Mouse (Mus musculus): ENCODE measurements at regions not wholly inside any gene's neighbourhood (a gene's known extent, or its start where the extent isn't known, plus 50 kb on each side); places are given as distances from the start of the nearest gene placed in this dataset.

GRCm38 (mm10) chr1:42475629-42476028 lies 219.9 kb upstream of the Pou3f3 start:
- DNase-seq (ENCODE audit: low spot score): no peak
- Histone ChIP-seq H3K27ac (replicated peaks) (no peak overlapping the region), H3K27me3 (ENCODE audit: low read depth, poor library complexity, severe bottlenecking) (no peaks in the 10 kb centered on the region), H3K9me3 (replicated peaks) (no peaks in the 10 kb centered on the region), H3K36me3 (no peaks in the 10 kb centered on the region), H3K4me1 (peaks cover 6% of the 10 kb centered on the region; the same call in 1 of the 2 replicates), H3K4me3 (no peak overlapping the region)
- 78% methylated on average over 2 of the region's 2 CpGs for WGBS

GRCm38 (mm10) chr1:42480348-42480920 lies 215.1 kb upstream of the Pou3f3 start:
- H3K9me3 ChIP-seq (replicated peaks): no peaks in the 10 kb centered on the region
- H3K27me3 ChIP-seq (ENCODE audit: low read depth, poor library complexity, severe bottlenecking): no peaks in the 10 kb centered on the region
- no peaks in the 10 kb centered on the region for H3K36me3 ChIP-seq
- H3K4me1 ChIP-seq: peaks cover 5% of the 10 kb centered on the region
- WGBS: 84% methylated on average over 8 of the region's 8 CpGs
- H3K27ac ChIP-seq (replicated peaks): no peak overlapping the region
- H3K4me3 ChIP-seq: no peak overlapping the region
- DNase-seq (ENCODE audit: low spot score): no peak

- peak overlapping the region; percentile 93 for H3K27ac ChIP-seq (replicated peaks)
- H3K27me3 ChIP-seq (ENCODE audit: low read depth, poor library complexity, severe bottlenecking): peaks cover 22% of the 10 kb centered on the region
- WGBS: 51% methylated on average over 5 of the region's 5 CpGs
- H3K4me1 ChIP-seq: peaks cover 43% of the 10 kb centered on the region
- H3K4me3 ChIP-seq: no peak overlapping the region
- H3K36me3 ChIP-seq: no peaks in the 10 kb centered on the region
- no peaks in the 10 kb centered on the region for H3K9me3 ChIP-seq (replicated peaks)
- DNase-seq (ENCODE audit: low spot score): peak; percentile 13
These were observed 206.0 kb upstream of the Pou3f3 start for GRCm38 (mm10) chr1:42489563-42489962.

DNA sequence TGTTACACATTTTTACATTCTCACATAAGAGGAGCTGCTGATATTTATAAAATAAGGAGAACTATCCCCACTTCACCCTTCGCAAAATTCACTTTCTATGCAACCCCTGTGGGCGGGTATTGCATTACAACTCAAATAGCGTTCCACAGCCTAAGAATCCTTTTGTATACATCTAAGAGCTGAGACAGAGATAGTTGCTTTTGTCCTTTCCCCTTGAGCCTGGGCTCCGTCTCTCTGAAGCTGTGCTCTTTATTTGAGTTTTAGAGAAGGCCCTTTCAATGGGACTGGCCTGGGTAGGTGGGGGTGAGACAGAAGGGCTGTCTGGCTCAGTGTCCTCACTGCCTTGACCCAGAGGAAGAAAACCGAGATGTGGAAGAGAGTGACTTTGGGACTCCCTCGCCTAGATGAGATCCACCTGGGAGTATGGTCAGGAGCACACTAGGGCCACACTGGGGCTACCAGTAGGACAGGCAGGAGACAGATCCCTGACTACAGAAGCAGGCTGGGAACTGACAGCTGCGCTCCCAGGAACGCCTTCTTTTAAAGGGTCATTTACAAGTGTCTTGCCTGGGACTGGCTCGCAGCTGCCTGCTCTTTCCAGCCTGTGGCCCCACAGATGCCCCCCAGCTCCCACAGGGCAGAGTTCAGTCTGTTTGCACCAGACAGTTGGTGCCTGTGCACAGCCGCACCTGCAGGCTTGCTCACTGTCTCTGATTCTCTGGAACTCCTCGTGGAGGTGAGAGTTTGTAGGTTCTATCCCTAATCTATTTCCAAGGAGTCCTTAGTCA lies 204.5 kb upstream of the Pou3f3 start:
- DNase-seq (ENCODE audit: low spot score): peak; percentile 84
- Histone ChIP-seq H3K27me3 (ENCODE audit: low read depth, poor library complexity, severe bottlenecking) (peaks cover 22% of the 10 kb centered on the region), H3K4me3 (peak overlapping the region; percentile 54), H3K27ac (replicated peaks) (peak overlapping the region; percentile 93), H3K4me1 (peaks cover 53% of the 10 kb centered on the region), H3K9me3 (replicated peaks) (no peaks in the 10 kb centered on the region), H3K36me3 (no peaks in the 10 kb centered on the region)
- whole genome bisulfite sequencing: 4% methylated on average over 11 of the region's 11 CpGs

DNA sequence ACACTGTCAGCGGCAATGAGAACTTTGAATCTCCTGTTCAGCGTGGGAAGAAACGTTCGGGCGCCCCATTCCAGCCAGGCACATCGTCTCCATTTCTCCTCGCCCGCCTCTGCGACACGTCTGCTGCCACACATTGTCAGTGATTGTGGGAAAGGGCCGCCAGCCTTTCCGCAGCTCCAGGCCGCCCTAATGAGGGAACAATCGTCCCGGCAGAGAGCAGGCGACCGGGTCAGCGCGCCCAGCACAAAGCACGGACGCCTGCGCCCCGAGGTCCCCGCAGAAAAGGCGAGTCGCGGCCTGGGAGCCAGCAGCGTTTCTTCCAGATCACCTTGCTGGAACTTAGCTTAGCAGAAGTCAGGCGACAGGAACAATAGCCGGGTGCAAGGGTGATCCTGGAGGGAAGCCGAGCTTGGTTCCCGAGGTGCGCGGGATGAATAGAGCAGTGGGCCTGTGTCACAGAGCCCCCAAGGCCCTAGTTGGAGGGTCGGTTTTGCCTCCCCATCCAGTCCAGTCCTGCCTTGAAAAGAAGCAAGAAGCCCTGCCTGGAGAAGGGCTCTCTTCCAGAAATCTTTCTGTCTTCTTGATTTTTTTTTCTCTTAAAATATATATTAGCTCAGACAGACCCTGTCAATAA lies 203.8 kb upstream of the Pou3f3 start:
- under 1% methylated on average over 35 of the region's 35 CpGs for WGBS
- H3K36me3 ChIP-seq: no peaks in the 10 kb centered on the region
- H3K4me3 ChIP-seq: peak overlapping the region; percentile 54
- H3K27ac ChIP-seq (replicated peaks): peak overlapping the region; percentile 93
- peak; percentile 76 for DNase-seq (ENCODE audit: low spot score)
- H3K9me3 ChIP-seq (replicated peaks): no peaks in the 10 kb centered on the region
- peaks cover 22% of the 10 kb centered on the region for H3K27me3 ChIP-seq (ENCODE audit: low read depth, poor library complexity, severe bottlenecking)
- peaks cover 56% of the 10 kb centered on the region for H3K4me1 ChIP-seq

GRCm38 (mm10) chr1:42496022-42496421 lies 199.5 kb upstream of the Pou3f3 start:
- Histone ChIP-seq H3K27me3 (ENCODE audit: low read depth, poor library complexity, severe bottlenecking) (peaks cover 22% of the 10 kb centered on the region), H3K36me3 (no peaks in the 10 kb centered on the region), H3K4me3 (no peak overlapping the region), H3K9me3 (replicated peaks) (no peaks in the 10 kb centered on the region), H3K4me1 (peaks cover 38% of the 10 kb centered on the region), H3K27ac (replicated peaks) (no peak overlapping the region)
- 95% methylated on average over 3 of the region's 3 CpGs for WGBS
- no peak for DNase-seq (ENCODE audit: low spot score)

GRCm38 (mm10) chr1:42496433-42496832 lies 199.1 kb upstream of the Pou3f3 start:
- 88% methylated on average over 6 of the region's 6 CpGs for WGBS
- Histone ChIP-seq H3K27ac (replicated peaks) (no peak overlapping the region), H3K36me3 (no peaks in the 10 kb centered on the region), H3K9me3 (replicated peaks) (no peaks in the 10 kb centered on the region), H3K4me3 (no peak overlapping the region), H3K27me3 (ENCODE audit: low read depth, poor library complexity, severe bottlenecking) (peaks cover 22% of the 10 kb centered on the region), H3K4me1 (peaks cover 34% of the 10 kb centered on the region)
- no peak for DNase-seq (ENCODE audit: low spot score)

DNA sequence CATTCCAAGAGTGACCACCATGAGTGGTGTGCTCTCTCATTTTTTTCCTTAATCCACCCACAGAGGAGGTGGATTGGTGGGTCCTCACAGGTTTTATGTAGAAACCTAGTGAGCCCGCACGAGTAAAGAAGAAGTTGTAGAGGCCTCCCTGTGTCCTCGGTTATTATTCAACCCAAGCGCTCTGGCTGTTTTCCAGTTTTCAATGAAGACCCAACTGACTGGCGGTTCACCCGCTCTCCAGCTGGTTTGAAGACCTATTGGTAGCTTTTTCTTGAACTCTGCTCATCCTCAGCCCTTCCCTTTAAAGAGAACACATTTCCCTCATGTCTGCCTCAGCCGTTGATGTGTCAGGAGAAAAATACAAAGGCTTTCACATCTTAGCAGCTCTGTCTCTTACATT lies 196.7 kb upstream of the Pou3f3 start:
- H3K4me3 ChIP-seq: no peak overlapping the region
- 92% methylated on average over 7 of the region's 7 CpGs for WGBS
- no peaks in the 10 kb centered on the region for H3K36me3 ChIP-seq
- H3K27me3 ChIP-seq (ENCODE audit: low read depth, poor library complexity, severe bottlenecking): peaks cover 4% of the 10 kb centered on the region; the same call in 1 of the 2 replicates
- H3K4me1 ChIP-seq: peaks cover 14% of the 10 kb centered on the region
- no peaks in the 10 kb centered on the region for H3K9me3 ChIP-seq (replicated peaks)
- no peak for DNase-seq (ENCODE audit: low spot score)
- no peak overlapping the region for H3K27ac ChIP-seq (replicated peaks)

GRCm38 (mm10) chr1:42504491-42504890 lies 191.1 kb upstream of the Pou3f3 start:
- H3K4me1 ChIP-seq: peaks cover 11% of the 10 kb centered on the region
- H3K27ac ChIP-seq (replicated peaks): peak overlapping the region; percentile 57; the same call in 1 of the 2 replicates
- no peaks in the 10 kb centered on the region for H3K9me3 ChIP-seq (replicated peaks)
- DNase-seq (ENCODE audit: low spot score): no peak
- 63% methylated on average over 9 of the region's 9 CpGs for WGBS
- H3K27me3 ChIP-seq (ENCODE audit: low read depth, poor library complexity, severe bottlenecking): no peaks in the 10 kb centered on the region
- H3K36me3 ChIP-seq: no peaks in the 10 kb centered on the region
- H3K4me3 ChIP-seq: no peak overlapping the region

- 84% methylated on average over 10 of the region's 10 CpGs for WGBS
- H3K9me3 ChIP-seq (replicated peaks): no peaks in the 10 kb centered on the region
- DNase-seq (ENCODE audit: low spot score): no peak
- peaks cover 11% of the 10 kb centered on the region for H3K4me1 ChIP-seq
- H3K36me3 ChIP-seq: no peaks in the 10 kb centered on the region
- no peaks in the 10 kb centered on the region for H3K27me3 ChIP-seq (ENCODE audit: low read depth, poor library complexity, severe bottlenecking)
- H3K27ac ChIP-seq (replicated peaks): peak overlapping the region; percentile 52; the same call in 1 of the 2 replicates
- no peak overlapping the region for H3K4me3 ChIP-seq
These were observed 190.4 kb upstream of the Pou3f3 start for GRCm38 (mm10) chr1:42505048-42505729.

DNA sequence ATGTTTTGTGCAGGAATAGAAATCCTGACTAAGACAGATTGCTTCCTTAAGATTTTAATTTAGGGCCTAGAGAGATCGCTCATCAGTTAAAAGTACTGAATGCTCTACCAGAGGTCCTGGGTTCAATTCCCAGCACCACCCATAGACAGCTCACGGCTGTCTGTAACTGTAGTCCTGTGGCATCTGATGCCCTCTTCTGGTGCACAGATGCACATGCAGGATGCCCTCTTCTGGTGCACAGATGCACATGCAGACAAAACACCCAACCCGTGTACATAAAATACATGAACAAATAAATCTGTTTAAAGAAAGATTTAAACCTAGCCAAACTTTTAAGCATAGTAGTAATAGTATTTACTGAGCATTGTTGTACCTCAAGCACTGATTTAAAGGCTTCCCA lies 181.2 kb upstream of the Pou3f3 start:
- DNase-seq (ENCODE audit: low spot score): no peak
- Histone ChIP-seq H3K36me3 (no peaks in the 10 kb centered on the region), H3K4me3 (no peak overlapping the region), H3K27me3 (ENCODE audit: low read depth, poor library complexity, severe bottlenecking) (no peaks in the 10 kb centered on the region), H3K9me3 (replicated peaks) (peaks cover 5% of the 10 kb centered on the region; the same call in 1 of the 2 replicates), H3K27ac (replicated peaks) (no peak overlapping the region), H3K4me1 (no peaks in the 10 kb centered on the region)
- WGBS: 97% methylated on average over 3 of the region's 3 CpGs

DNA sequence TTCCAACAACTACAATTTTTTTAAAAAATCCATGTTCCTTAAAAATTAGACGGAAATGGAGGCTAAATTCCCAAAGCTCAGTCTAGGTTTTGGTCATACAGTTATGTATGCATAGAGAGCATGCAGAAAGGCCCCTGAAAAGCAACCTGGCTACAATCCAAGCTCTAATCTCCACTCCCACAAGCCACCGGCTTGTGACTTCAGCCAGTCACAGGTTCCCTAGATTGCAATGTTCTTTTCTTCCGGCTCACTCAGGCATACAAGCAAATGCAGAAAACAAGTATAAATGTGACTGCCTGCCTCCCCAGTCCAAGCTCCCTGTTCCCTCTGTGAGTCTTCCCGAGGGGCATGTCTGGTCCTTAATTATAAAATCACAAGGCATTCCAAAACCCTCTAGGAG lies 171.2 kb upstream of the Pou3f3 start:
- Histone ChIP-seq H3K27me3 (ENCODE audit: low read depth, poor library complexity, severe bottlenecking) (no peaks in the 10 kb centered on the region), H3K4me1 (peaks cover 4% of the 10 kb centered on the region), H3K9me3 (replicated peaks) (no peaks in the 10 kb centered on the region), H3K4me3 (no peak overlapping the region), H3K27ac (replicated peaks) (0 out of 2 replicates have a peak overlapping the region, but pooled peaks have one; percentile 9), H3K36me3 (no peaks in the 10 kb centered on the region)
- WGBS: 67% methylated on average over 4 of the region's 4 CpGs
- no peak for DNase-seq (ENCODE audit: low spot score)
